Mouse (Mus musculus) liver, adult 2 months (tissue): ENCODE results near the gene Sox2. TPM values are rescaled to one million over a fixed set of nuclear protein-coding genes. Genes with fewer than 3 reads are reported as not detected.

Source experiments
- DNase-seq: peaks from one replicate; pipeline ENCODE4 v3.0.0-alpha.2; 2011; ENCODE audit warnings: low read depth, low spot score; ENCODE audit errors: extremely low read depth
- H3K27ac ChIP-seq: fragments of 200-500 bp; replicated peaks from 2 replicates; pipeline ENCODE4 v1.5.1; 2012; ENCODE audit warnings: low read depth, mild to moderate bottlenecking, control low read depth, inconsistent platforms, low read length; ENCODE audit not compliant: insufficient read depth
- H3K27me3 ChIP-seq: fragments of 200-500 bp; 2 replicates; pipeline ENCODE4 v1.6.1; 2012; ENCODE audit warnings: mild to moderate bottlenecking, moderate library complexity, low read length, inconsistent platforms; ENCODE audit not compliant: control insufficient read depth, insufficient read depth
- H3K36me3 ChIP-seq: fragments of 200-500 bp; 2 replicates; pipeline ENCODE4 v1.6.1; 2012; ENCODE audit warnings: low read length, inconsistent platforms; ENCODE audit not compliant: control insufficient read depth, insufficient read depth
- H3K4me1 ChIP-seq: fragments of 200-500 bp; 2 replicates; pipeline ENCODE4 v1.6.1; 2011; ENCODE audit warnings: low read length; ENCODE audit not compliant: control insufficient read depth, insufficient read depth
- H3K4me3 ChIP-seq: fragments of 200-500 bp; 2 replicates; pipeline ENCODE4 v1.5.1; 2011; ENCODE audit warnings: low read depth, mild to moderate bottlenecking, control low read depth, low read length, moderate library complexity; ENCODE audit not compliant: insufficient read depth
- H3K79me2 ChIP-seq: fragments of 200-500 bp; 2 replicates; pipeline ENCODE4 v1.6.1; 2012; ENCODE audit warnings: inconsistent platforms, mild to moderate bottlenecking, low read length, moderate library complexity; ENCODE audit not compliant: control insufficient read depth, insufficient read depth
- H3K9ac ChIP-seq: fragments of 200-500 bp; 2 replicates; pipeline ENCODE4 v1.6.1; 2012; ENCODE audit warnings: low read depth, mild to moderate bottlenecking, control low read depth, inconsistent platforms, low read length
- CTCF ChIP-seq: fragments of 200-500 bp; IDR thresholded peaks from 2 replicates; pipeline ENCODE4 v1.5.1; 2011; ENCODE audit warnings: low read depth, low read length, control low read depth
- POLR2A ChIP-seq: fragments of 200-500 bp; IDR thresholded peaks from 2 replicates; pipeline ENCODE4 v1.6.1; 2011; ENCODE audit warnings: low read length, control low read depth; ENCODE audit not compliant: insufficient read depth; ENCODE audit errors: extremely low read depth
- WGBS: fragments of 180-500 bp; shearing (Covaris S2); methylation state at CpG from one replicate; pipeline ENCODE4 v1.1.7; 2018; 5-methylcytosine and 5-hydroxymethylcytosine counted together
- polyA plus RNA-seq: library from polyadenylated mRNA; depleted of rRNA; stranded (reverse); fragments of >200 nt; gene quantifications from 2 replicates; pipeline ENCODE4 v1.2.3, GENCODE M21; 2012
- total RNA-seq: library from RNA; depleted of rRNA; stranded (reverse); fragments of >200 nt; gene quantifications from 2 replicates; pipeline ENCODE4 v1.2.3, GENCODE M21; 2014

Gene Sox2
- total and polyA plus RNA-seq, 2 experiments = not detected

GRCm38 (mm10) chr3:34691703-34692393 is 41.6 kb downstream of the Sox2 start:
- Histone ChIP-seq H3K27me3 (0 out of 2 replicates have a peak, but pooled peaks cover 3% of the 10 kb centered on the region), H3K79me2 (no peaks in the 10 kb centered on the region), H3K9ac (no peak overlapping the region), H3K36me3 (no peaks in the 10 kb centered on the region), H3K4me3 (no peak overlapping the region), H3K4me1 (no peaks in the 10 kb centered on the region), H3K27ac (no peak overlapping the region)
- 23% methylated on average over 20 of the region's 20 CpGs for WGBS
- TF ChIP-seq CTCF (no peak), POLR2A (no peak)
- no peak for DNase-seq

GRCm38 (mm10) chr3:34692394-34692745 is 42.2 kb downstream of the Sox2 start:
- H3K9ac ChIP-seq = no peak overlapping the region
- DNase-seq = no peak
- H3K79me2 ChIP-seq = no peaks in the 10 kb centered on the region
- no peaks in the 10 kb centered on the region for H3K4me1 ChIP-seq
- TF ChIP-seq POLR2A (no peak), CTCF (no peak)
- no peaks in the 10 kb centered on the region for H3K36me3 ChIP-seq
- 0 out of 2 replicates have a peak, but pooled peaks cover 3% of the 10 kb centered on the region for H3K27me3 ChIP-seq
- WGBS = 30% methylated on average over 15 of the region's 15 CpGs
- H3K4me3 ChIP-seq = no peak overlapping the region
- no peak overlapping the region for H3K27ac ChIP-seq
